Mouse (Mus musculus): ENCODE data around the gene Lrrc43. TPM values are rescaled to one million over a fixed set of nuclear protein-coding genes. Genes with fewer than 3 reads are reported as not detected.
A peak's percentile ranks its signal among the peaks of the same experiment; 100 is the strongest.
"Not testable (repeated sequence)": the region's sequence is repeated elsewhere in the genome, so short reads cannot be mapped to it uniquely, and the experiment has no call there.

Gene Lrrc43
- polyA plus RNA-seq, 1 experiment from 2014 or later, result not detected

DNA sequence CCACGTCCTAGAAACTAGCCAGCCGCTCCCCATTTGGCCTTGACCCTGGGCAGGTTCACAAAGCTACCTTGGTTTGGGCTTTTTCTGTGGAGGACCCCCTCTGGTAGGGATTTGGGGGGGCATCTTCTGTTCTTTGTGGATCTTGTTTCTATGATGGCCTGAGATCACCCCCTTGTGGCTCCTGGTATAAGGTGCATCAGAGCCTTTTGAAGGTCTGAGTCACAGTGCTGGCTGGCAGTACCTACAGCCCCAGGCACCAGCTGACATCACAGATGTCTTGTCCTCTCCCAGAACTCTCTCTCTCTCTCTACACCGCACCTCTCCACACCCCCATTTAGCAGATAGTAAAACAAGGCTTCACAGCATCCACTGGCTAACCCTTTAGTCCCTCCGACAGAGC lies 10.6 kb downstream of the Lrrc43 start:
- Histone ChIP-seq H3K4me1 (ENCODE audit: control insufficient read depth in 2 of 2, insufficient read depth in 2 of 2, low read length in 2 of 2) (peaks cover 11 to 12% of the 10 kb centered on the region in 2 experiments), H3K9me3 (ENCODE audit: control insufficient read depth, low read length) (no peaks in the 10 kb centered on the region), H3K4me3 (ENCODE audit: control insufficient read depth in 1 of 2, insufficient read depth in 1 of 2, low read depth in 1 of 2, low read length in 2 of 2) (no peak overlapping the region), H3K27me3 (ENCODE audit: control insufficient read depth, insufficient read depth, low read length) (peaks cover 13% of the 10 kb centered on the region; the same call in 1 of the 2 replicates), H3K36me3 (ENCODE audit: control insufficient read depth, insufficient read depth, low read length) (no peaks in the 10 kb centered on the region), H3K4me2 (ENCODE audit: low read length) (no peak overlapping the region), H3K9ac (ENCODE audit: low read length) (no peak overlapping the region), H3K27ac (replicated peaks in 1 of 2; ENCODE audit: control insufficient read depth in 1 of 2, insufficient read depth in 1 of 2, low read depth in 2 of 2, low read length in 2 of 2) (no peak overlapping the region)
- ATAC-seq (ENCODE audit: insufficient number of reproducible peaks, insufficient read depth, low FRiP score, low read depth), result no peak
- 38% methylated on average over 4 of the region's 4 CpGs for WGBS

DNA sequence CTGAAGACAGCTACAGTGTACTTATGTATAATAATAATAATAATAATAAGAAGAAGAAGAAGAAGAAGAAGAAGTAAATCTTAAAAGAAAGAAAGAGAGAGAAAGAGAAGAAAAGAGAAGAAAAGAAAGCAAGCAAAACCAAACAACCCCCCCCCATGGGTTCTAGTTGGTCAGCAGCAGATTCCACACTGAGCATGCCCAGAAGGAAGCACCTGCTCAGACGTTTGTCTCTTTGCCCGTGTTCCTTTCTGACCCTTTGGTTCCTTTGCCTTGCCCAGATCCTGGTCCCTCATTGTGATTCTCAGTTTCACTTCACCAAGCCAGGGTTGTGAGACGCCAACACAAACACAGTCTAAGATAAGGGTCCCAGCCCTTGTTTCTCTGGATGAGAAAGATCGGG lies 12.9 kb downstream of the Lrrc43 start:
- H3K36me3 ChIP-seq (ENCODE audit: control insufficient read depth, insufficient read depth, low read length), result no peaks in the 10 kb centered on the region
- peaks cover 11 to 12% of the 10 kb centered on the region in 2 experiments for H3K4me1 ChIP-seq (ENCODE audit: control insufficient read depth in 2 of 2, insufficient read depth in 2 of 2, low read length in 2 of 2)
- no peaks in the 10 kb centered on the region for H3K9me3 ChIP-seq (ENCODE audit: control insufficient read depth, low read length)
- H3K4me3 ChIP-seq (ENCODE audit: control insufficient read depth in 1 of 2, insufficient read depth in 1 of 2, low read depth in 1 of 2, low read length in 2 of 2), result no peak overlapping the region
- 31% methylated on average over 4 of the region's 4 CpGs for WGBS
- H3K27ac ChIP-seq (replicated peaks in 1 of 2; ENCODE audit: control insufficient read depth in 1 of 2, insufficient read depth in 1 of 2, low read depth in 2 of 2, low read length in 2 of 2), result no peak overlapping the region
- H3K27me3 ChIP-seq (ENCODE audit: control insufficient read depth, insufficient read depth, low read length), result peaks cover 25% of the 10 kb centered on the region; the same call in 1 of the 2 replicates
- H3K9ac ChIP-seq (ENCODE audit: low read length), result no peak overlapping the region
- no peak for ATAC-seq (ENCODE audit: insufficient number of reproducible peaks, insufficient read depth, low FRiP score, low read depth)
- H3K4me2 ChIP-seq (ENCODE audit: low read length), result no peak overlapping the region

DNA sequence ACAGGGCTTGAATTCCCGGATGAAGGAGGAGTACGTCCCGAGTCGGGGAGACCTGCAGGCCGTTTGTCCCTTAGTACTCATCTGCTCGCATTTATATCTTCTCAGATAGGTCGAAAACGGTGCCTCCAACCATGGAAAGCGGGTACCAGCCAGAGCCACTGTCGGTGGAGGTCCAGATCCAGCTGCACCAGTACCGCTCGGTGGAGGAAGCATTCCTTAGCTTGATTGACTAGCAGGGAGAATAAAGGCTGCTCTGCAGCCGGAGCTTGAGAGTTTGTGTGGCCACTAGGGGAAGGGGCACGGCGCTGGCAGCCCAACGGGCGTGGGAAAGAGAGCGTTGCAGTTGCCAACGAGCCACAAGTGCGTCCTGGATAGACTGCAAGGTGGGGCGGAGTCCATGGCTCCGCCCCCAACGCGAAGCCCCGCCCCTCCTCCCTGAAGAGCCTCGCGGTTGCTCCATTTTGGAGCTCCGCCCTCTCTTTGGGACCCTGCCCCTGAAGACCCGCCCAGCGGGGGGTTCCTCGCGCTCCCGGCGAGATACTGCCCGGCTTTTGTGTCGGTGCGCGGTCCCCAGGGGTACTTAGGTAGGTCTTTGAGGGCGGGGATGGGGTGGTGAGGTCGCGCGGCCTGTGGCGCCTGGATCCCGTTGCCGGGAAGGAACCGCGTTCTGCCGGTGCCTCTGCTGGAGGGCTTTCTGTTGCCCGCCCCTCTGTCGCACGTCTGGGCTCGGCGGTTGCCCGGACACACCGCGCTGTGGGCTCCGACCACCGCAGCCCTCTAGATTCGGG lies 19.0 kb downstream of the Lrrc43 start:
- WGBS, result under 1% methylated on average over 53 of the region's 59 CpGs
- no peaks in the 10 kb centered on the region for H3K9me3 ChIP-seq (ENCODE audit: control insufficient read depth, low read length)
- H3K27ac ChIP-seq (replicated peaks in 1 of 2; ENCODE audit: control insufficient read depth in 1 of 2, insufficient read depth in 1 of 2, low read depth in 2 of 2, low read length in 2 of 2), result no peak overlapping the region
- peak overlapping the region; percentile 52 to 62 for H3K4me3 ChIP-seq (ENCODE audit: control insufficient read depth in 1 of 2, insufficient read depth in 1 of 2, low read depth in 1 of 2, low read length in 2 of 2)
- H3K27me3 ChIP-seq (ENCODE audit: control insufficient read depth, insufficient read depth, low read length), result peaks cover 28% of the 10 kb centered on the region
- peak overlapping the region; percentile 51 for H3K9ac ChIP-seq (ENCODE audit: low read length)
- peak; percentile 75 for ATAC-seq (ENCODE audit: insufficient number of reproducible peaks, insufficient read depth, low FRiP score, low read depth)
- H3K4me1 ChIP-seq (ENCODE audit: control insufficient read depth in 2 of 2, insufficient read depth in 2 of 2, low read length in 2 of 2), result no peaks in the 10 kb centered on the region; a peak in 1 of 4 replicates
- H3K36me3 ChIP-seq (ENCODE audit: control insufficient read depth, insufficient read depth, low read length), result peaks cover 20% of the 10 kb centered on the region; the same call in 1 of the 2 replicates
- peak overlapping the region; percentile 76 for H3K4me2 ChIP-seq (ENCODE audit: low read length)

DNA sequence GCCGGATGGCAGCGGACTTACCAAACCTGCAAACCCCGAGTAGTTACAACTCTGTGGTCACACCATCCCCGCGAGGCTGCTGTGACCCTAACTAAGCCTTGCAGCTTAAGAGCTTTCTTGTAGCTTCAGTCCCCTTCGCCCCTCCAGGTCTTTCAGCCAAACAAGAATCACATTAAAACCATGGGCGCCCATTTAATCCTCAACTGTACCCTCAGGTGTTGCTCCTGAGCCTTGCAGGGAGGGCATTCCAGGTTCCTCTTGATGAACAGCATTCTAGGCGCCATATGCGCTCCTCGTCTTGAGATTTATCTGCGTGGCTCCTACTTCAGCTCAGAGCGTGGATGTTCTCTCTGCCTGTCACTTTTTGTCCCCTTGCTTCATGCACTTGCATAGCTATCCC lies 19.8 kb downstream of the Lrrc43 start:
- H3K9ac ChIP-seq (ENCODE audit: low read length), result peak overlapping the region; percentile 51
- H3K27me3 ChIP-seq (ENCODE audit: control insufficient read depth, insufficient read depth, low read length), result peaks cover 24% of the 10 kb centered on the region
- peak overlapping the region; percentile 76 for H3K4me2 ChIP-seq (ENCODE audit: low read length)
- H3K36me3 ChIP-seq (ENCODE audit: control insufficient read depth, insufficient read depth, low read length), result peaks cover 20% of the 10 kb centered on the region; the same call in 1 of the 2 replicates
- WGBS, result 4% methylated on average over 12 of the region's 12 CpGs
- H3K9me3 ChIP-seq (ENCODE audit: control insufficient read depth, low read length), result no peaks in the 10 kb centered on the region
- ATAC-seq (ENCODE audit: insufficient number of reproducible peaks, insufficient read depth, low FRiP score, low read depth), result no peak
- no peak overlapping the region for H3K27ac ChIP-seq (replicated peaks in 1 of 2; ENCODE audit: control insufficient read depth in 1 of 2, insufficient read depth in 1 of 2, low read depth in 2 of 2, low read length in 2 of 2)
- H3K4me3 ChIP-seq (ENCODE audit: control insufficient read depth in 1 of 2, insufficient read depth in 1 of 2, low read depth in 1 of 2, low read length in 2 of 2), result peak overlapping the region; percentile 52 to 62
- no peaks in the 10 kb centered on the region; a peak in 1 of 4 replicates for H3K4me1 ChIP-seq (ENCODE audit: control insufficient read depth in 2 of 2, insufficient read depth in 2 of 2, low read length in 2 of 2)

DNA sequence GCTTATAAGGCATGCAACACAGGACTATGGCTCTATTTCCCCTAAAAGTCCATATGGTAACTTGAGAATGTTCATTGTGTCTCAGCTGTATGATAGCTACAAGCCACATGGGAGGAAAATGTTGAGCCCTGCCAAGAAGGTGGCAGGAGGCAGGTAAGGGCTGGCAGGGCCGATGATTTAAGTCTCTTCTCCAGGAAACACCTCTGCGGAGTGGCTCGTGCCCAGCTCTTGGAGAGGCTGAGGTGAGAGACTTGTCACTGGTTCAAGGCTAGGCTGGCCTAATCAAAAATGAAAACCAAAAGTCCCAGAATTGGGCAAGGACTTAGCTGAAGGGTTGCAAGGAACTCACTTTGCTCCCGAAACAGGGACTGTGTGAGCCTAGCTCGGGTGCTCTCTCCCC lies 21.1 kb downstream of the Lrrc43 start, which contains the start of gene B3gnt4:
Gene B3gnt4, plus strand, starts transcription at position 301 of the 400 bp plus-strand sequence.
- ATAC-seq (ENCODE audit: insufficient number of reproducible peaks, insufficient read depth, low FRiP score, low read depth), result no peak
- 88% methylated on average over 5 of the region's 5 CpGs for WGBS
- Histone ChIP-seq H3K36me3 (ENCODE audit: control insufficient read depth, insufficient read depth, low read length) (peaks cover 30% of the 10 kb centered on the region), H3K9ac (ENCODE audit: low read length) (no peak within 1 kb of the TSS), H3K27me3 (ENCODE audit: control insufficient read depth, insufficient read depth, low read length) (peaks cover 17% of the 10 kb centered on the region), H3K27ac (replicated peaks in 1 of 2; ENCODE audit: control insufficient read depth in 1 of 2, insufficient read depth in 1 of 2, low read depth in 2 of 2, low read length in 2 of 2) (no peak within 1 kb of the TSS), H3K4me1 (ENCODE audit: control insufficient read depth in 2 of 2, insufficient read depth in 2 of 2, low read length in 2 of 2) (no peaks in the 10 kb centered on the region; a peak in 1 of 4 replicates), H3K9me3 (ENCODE audit: control insufficient read depth, low read length) (no peaks in the 10 kb centered on the region), H3K4me2 (ENCODE audit: low read length) (no peak within 1 kb of the TSS), H3K4me3 (ENCODE audit: control insufficient read depth in 1 of 2, insufficient read depth in 1 of 2, low read depth in 1 of 2, low read length in 2 of 2) (no peak within 1 kb of the TSS)

DNA sequence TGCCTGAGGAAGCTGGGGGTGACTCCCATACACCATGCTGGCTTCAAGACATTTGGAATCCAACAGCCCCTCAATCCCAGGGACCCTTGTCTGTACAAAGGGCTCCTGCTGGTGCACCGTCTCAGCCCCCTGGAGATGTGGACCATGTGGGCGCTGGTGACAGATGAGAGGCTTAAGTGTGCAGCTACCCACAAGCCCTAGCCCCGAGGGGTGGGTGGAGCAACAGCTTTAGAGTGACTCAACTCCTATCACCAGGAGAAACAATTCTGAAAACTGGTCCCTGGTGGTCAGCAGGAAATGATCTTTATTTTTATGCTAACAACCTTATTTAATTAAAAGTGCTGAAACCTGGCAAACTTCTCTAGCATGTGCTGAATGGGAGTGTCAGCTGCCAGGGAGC lies 22.3 kb downstream of the Lrrc43 start:
- H3K36me3 ChIP-seq (ENCODE audit: control insufficient read depth, insufficient read depth, low read length), result peaks cover 42% of the 10 kb centered on the region
- H3K27ac ChIP-seq (replicated peaks in 1 of 2; ENCODE audit: control insufficient read depth in 1 of 2, insufficient read depth in 1 of 2, low read depth in 2 of 2, low read length in 2 of 2); ATAC-seq (ENCODE audit: insufficient number of reproducible peaks, insufficient read depth, low FRiP score, low read depth); H3K9me3 ChIP-seq (ENCODE audit: control insufficient read depth, low read length); H3K4me1 ChIP-seq (ENCODE audit: control insufficient read depth in 2 of 2, insufficient read depth in 2 of 2, low read length in 2 of 2); H3K9ac ChIP-seq (ENCODE audit: low read length); H3K4me2 ChIP-seq (ENCODE audit: low read length); H3K4me3 ChIP-seq (ENCODE audit: control insufficient read depth in 1 of 2, insufficient read depth in 1 of 2, low read depth in 1 of 2, low read length in 2 of 2): not testable (repeated sequence)
- H3K27me3 ChIP-seq (ENCODE audit: control insufficient read depth, insufficient read depth, low read length), result peaks cover 13% of the 10 kb centered on the region
- 68% methylated on average over 3 of the region's 3 CpGs for WGBS

DNA sequence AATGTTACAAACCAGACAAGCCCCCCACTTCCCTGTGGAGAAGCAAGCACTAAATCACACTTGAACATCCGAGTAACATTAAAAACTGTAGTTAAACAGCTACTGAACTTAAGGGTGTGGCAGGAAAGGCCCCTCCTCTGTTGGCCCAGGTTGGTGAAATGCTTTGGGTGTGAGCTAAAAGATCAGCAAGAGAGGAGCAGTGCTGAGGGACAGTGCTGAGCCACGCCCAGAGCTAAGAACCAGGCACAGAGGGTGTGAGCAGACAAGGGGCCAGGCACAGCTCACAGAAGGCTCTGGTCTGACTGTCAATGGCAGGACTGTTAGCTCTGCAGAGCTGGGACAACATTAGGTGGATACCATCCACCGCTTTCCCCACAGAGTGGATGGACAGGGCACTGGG lies 23.0 kb downstream of the Lrrc43 start:
- Histone ChIP-seq H3K9ac (ENCODE audit: low read length) (no peak overlapping the region), H3K4me3 (ENCODE audit: control insufficient read depth in 1 of 2, insufficient read depth in 1 of 2, low read depth in 1 of 2, low read length in 2 of 2) (no peak overlapping the region)
- WGBS, result 65% methylated on average over 3 of the region's 3 CpGs

More for the DNA sequence above, 23.0 kb downstream of the Lrrc43 start:
- Histone ChIP-seq H3K9me3 (ENCODE audit: control insufficient read depth, low read length) (no peaks in the 10 kb centered on the region), H3K27ac (replicated peaks in 1 of 2; ENCODE audit: control insufficient read depth in 1 of 2, insufficient read depth in 1 of 2, low read depth in 2 of 2, low read length in 2 of 2) (no peak overlapping the region), H3K27me3 (ENCODE audit: control insufficient read depth, insufficient read depth, low read length) (peaks cover 9% of the 10 kb centered on the region), H3K4me1 (ENCODE audit: control insufficient read depth in 2 of 2, insufficient read depth in 2 of 2, low read length in 2 of 2) (no peaks in the 10 kb centered on the region; a peak in 1 of 4 replicates), H3K36me3 (ENCODE audit: control insufficient read depth, insufficient read depth, low read length) (peaks cover 49% of the 10 kb centered on the region), H3K4me2 (ENCODE audit: low read length) (no peak overlapping the region)
- ATAC-seq (ENCODE audit: insufficient number of reproducible peaks, insufficient read depth, low FRiP score, low read depth), result no peak

All from heart, embryonic 14.5 days (tissue).